Mouse (Mus musculus) activated CD4-positive, CD25-positive, alpha-beta regulatory T cell, adult 4 months (primary cell): ENCODE measurements around the gene Chst15. TPM values are rescaled to one million over a fixed set of nuclear protein-coding genes. Genes with fewer than 3 reads are reported as not detected.

ENCODE experiments used
- ATAC-seq: one replicate; pipeline ENCODE4 v1.8.0; 2017
- polyA plus RNA-seq, 2 experiments: library from polyadenylated mRNA; unstranded; fragments of 100-300 nt; shearing (Covaris generic); gene quantifications; one replicate each; pipeline ENCODE4 v1.2.1; 2017

Gene Chst15
- 1 to 10 TPM; 2.1 to 4.0 TPM for polyA plus RNA-seq

GRCm38 (mm10) chr7:132317036-132317541 lies at the start of gene Chst15:
TSS of gene Chst15 (minus strand) at chr7:132317228.
- peak; percentile 42 for ATAC-seq

DNA sequence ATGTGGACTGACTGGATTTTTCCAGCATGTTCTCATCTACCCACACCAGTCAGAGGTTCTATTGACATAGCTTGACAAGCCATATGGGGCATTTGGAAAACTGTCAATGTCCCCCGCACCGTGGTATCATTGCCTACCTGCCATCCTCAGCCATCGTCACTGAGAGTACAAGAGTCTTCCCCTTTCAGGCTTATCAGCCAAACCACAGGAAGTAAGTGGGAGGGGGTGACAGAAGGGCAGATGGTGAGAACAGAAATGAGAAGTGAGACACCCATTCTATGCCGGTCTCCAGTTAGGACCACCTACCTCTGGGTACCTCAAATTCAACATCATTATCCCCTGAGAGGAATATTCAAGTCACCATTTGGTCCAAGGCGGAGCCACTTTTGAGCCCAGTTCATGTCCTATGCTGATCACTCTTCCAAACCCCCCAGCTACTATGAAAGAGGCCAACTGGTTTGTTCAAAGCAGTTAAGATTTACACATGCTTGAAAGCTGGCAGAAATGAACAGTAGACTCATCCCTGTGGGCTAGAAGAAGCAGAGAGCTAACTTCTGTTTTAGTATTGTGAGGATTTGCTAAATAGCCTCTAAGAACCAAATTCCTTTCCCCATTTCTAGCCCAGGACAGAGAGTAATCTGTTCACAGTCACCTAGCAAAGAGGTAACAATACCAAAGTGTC lies 48.8 kb upstream of the Chst15 start:
- peak; percentile 80 for ATAC-seq

DNA sequence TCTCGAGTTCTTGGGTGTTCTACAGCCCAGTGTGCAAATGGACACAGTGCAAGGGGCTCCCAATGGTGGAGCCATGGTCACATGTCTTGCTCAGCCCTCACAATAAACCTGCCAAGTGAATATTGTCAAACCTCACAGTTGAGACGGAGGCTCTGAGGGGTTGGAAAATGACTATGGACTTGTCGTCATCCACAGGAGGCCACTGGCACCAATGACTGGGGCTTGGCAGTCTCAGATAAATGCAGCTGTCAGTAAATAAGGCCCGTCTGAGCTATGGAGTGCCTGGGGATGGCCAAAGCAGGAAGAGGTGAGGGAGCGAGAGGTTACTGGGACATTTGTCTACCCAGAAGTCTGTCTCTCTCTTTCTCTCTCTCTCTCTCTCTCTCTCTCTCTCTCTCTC lies 48.1 kb upstream of the Chst15 start:
- ATAC-seq, result peak; percentile 39

- ATAC-seq, result peak; percentile 62
Measured at GRCm38 (mm10) chr7:132364506-132364905, 47.5 kb upstream of the Chst15 start.

DNA sequence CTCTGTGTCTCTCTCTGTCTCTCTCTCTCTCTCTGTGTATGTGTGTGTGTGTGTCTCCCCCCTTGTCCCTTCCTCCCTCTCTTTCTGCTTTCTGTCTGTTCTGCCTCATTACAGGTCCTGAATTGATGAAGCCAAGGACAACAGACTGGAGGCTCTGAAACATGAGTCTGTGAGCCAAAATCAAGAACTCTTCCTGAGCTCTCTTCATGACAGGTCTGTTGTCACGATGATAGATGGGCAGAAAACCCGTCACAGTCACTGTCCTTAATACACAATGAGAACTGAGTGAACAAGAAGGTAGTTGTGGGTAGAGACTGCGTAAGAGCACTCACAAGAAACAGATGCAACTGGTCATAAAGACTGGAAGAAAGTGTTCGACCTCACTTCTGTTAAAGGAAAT lies 43.3 kb upstream of the Chst15 start:
- ATAC-seq, result no peak

DNA sequence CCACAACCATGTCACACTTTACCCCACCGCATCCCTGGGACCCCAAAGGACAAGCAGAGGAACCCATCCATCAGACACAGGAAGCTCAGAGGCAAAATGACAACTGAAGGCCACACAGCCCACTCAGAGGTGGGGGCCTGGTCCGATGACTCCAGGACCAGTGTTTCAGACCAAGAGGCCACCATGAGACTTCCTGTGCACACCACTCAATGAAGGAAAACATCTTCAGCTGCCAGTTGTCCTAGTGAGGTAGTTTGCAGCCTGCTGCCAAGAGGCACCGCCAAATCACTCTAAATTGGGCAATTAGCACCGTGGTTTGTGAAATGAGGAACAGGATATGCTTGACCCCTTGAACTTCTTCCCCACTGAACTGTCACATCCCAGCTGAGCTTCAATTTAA lies 41.7 kb upstream of the Chst15 start:
- no peak for ATAC-seq

DNA sequence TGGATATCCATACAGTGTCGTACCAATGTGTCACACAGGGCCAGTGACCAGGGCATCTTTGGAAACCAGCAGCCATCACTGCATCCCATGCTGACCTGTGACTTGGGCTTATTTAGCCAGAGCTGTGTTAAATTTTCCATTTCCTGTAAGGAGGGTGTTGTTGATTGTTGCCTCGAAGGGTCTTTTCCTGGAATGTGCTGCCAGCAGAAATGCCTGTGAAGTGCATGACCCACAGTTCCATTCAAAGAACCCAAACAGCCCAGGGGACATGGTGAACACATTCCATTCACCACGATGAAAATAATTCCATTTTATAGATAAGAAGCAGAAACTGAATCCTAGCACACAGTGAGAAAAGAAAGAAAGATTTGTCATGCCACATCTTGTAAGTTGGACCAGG lies 41.2 kb upstream of the Chst15 start:
- no peak for ATAC-seq

DNA sequence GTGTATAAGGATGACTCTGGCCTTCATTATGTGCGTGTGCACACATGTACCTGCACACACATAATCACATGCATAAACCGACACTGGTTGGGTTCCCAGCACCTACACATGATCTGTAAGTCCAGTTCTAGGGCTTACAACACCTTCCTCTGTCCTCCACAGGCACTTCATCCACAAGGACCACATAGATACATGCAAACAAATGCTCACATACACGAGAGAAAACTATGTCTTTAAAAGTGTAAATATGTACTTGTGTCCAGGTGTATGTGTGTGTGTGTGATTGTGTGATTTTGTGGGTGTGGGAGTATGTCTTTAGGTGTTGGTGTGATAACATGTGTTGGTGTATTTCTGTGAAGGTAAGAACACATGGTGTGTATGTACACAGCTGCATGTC lies 40.8 kb upstream of the Chst15 start:
- ATAC-seq, result no peak

DNA sequence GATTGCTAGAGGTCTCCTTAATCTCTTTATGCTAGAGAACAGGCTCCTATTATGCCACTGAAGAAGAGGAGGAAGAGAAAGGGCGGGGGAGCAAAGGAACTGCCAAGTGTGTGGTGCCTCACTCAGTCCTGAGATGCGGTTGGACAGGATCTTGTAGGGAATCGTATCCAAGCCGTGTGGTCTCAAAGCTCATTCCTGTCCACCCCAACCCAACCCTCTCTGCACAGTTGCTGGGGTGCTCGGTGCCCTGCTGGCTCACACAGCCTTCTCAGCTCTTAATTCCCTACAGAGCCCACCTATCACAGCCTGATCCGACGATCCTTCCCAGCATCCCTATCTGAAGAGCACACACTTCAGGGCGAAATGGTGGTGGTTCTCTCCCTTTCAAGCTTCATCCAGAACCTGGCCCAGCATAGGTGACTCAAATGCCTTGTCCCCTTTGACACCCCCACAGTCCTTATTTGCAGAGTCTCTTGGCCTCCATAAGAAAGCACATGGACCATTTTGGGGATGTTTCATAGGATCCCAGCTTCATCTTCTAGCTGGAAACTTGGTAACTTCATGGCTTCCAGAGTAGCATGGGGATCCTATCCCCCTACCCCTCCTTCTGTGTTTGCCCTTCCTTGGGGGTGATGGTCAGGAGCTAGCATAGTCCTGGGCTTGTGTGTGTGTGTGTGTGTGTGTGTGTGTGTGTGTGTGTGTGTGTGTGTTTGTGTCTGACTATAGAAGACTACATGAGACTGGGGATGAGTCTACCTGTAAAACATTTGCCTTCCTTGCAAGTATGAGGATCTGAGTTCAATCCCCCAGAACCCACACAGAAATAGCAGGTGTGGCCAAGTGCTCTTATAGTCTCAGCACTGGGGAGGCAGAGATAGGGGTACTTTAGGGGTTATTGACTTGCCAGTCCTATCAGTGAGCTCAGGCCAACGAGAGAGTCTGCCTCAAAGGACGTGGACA lies 40.1 kb upstream of the Chst15 start:
- ATAC-seq, result no peak

DNA sequence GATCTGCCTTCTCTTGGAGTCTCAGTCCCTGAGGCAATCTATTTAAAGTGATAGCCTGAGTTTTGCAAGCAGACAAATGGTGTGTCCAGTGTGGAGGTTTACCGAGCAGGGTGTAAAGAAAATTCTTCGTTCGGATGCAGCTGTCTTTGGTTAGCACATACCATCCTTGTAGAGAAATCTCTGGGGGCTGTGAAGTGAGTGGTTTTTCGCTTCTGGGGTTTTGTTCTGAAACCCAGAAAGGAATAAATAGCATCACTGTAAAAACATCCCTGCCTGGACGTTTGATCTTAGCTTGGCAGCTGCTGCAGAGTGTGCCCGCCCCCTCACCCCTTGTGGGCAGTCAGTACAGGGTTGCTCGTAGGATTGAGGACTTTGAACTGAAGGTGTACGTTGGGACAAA lies 39.2 kb upstream of the Chst15 start:
- no peak for ATAC-seq

DNA sequence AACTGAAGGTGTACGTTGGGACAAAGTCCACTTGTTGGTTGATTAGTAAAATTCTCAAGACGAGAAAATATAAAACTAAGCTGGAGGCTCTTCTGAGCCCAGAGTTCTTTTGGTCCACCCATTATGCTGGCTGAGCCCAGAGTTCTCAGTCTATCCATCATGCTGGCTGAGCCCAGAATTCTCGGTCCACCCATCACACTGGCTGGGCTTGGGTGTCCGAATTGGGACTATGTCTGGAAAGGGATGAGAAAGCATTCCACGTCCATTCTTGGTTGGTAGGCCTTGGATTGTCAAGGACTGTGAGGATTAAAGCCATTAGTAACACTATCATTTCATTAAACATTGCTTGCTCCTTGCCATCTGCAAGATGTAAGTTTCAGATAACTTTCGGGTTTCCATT lies 38.7 kb upstream of the Chst15 start:
- ATAC-seq, result no peak

GRCm38 (mm10) chr7:132349075-132349572 lies 32.1 kb upstream of the Chst15 start:
- no peak for ATAC-seq

- no peak for ATAC-seq
Measured at GRCm38 (mm10) chr7:132347273-132348045, 30.4 kb upstream of the Chst15 start.

- no peak for ATAC-seq
Measured at GRCm38 (mm10) chr7:132345526-132346070, 28.6 kb upstream of the Chst15 start.

DNA sequence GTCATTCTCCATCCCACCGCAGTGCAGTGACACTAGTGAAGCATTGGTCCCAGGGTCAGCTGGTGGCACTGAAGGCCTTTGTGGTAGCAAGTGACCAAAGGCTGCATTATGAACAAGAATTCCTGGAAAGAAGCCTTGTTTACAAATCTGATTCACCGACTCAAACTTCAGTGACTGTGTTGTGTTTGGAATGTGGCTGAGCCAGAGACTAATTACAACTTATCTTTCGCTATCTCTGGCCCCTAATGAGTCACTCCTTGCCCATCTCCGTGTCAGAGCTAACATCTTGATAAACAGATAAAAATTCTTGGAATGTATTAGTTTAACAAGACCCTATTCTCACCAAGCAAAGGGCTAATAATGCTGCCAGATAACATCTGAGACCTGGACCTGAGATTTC lies 27.6 kb upstream of the Chst15 start:
- no peak for ATAC-seq

- ATAC-seq, result no peak
Measured at GRCm38 (mm10) chr7:132343900-132344299, 26.9 kb upstream of the Chst15 start.

DNA sequence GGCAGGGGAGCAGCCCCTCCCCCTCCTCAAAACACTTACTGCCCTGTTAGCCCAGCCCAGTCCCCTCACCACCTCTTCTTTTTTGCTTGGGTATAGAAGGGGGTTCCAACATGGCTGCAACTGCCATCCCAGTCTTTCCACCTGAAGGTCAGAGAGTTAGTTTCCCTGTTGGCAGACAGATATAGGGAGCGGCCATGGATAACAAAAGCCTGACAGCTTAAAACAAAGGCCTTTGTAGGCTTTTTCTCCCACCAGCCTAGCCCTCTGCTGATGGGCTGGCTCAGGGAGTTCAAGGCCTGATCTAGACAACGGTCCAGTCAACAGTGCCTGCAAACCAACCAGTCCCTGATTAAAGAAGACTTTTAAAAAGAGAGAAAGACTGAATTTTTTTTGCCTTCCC lies 26.1 kb upstream of the Chst15 start:
- no peak for ATAC-seq

GRCm38 (mm10) chr7:132339041-132339839 lies 22.2 kb upstream of the Chst15 start:
- ATAC-seq, result no peak

DNA sequence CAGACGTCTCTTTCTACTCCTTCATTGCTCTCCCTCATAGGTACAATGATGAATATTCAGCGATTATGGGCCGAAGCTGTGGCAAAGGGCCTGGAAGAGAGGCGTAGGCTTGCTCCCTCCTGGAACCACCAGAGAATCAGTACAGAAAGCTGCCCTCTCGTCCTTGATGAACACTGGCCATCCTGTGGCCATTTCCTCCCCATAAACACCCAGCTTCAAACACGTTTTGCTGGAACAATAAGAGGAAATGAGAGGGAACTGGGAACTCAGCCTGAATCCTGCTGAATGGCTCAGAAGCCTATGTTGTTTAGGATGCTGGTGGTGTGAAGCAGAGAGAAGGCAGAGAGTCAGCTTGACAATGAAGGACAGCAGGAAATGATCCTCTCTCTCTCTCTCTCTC lies 21.3 kb upstream of the Chst15 start:
- ATAC-seq, result no peak

DNA sequence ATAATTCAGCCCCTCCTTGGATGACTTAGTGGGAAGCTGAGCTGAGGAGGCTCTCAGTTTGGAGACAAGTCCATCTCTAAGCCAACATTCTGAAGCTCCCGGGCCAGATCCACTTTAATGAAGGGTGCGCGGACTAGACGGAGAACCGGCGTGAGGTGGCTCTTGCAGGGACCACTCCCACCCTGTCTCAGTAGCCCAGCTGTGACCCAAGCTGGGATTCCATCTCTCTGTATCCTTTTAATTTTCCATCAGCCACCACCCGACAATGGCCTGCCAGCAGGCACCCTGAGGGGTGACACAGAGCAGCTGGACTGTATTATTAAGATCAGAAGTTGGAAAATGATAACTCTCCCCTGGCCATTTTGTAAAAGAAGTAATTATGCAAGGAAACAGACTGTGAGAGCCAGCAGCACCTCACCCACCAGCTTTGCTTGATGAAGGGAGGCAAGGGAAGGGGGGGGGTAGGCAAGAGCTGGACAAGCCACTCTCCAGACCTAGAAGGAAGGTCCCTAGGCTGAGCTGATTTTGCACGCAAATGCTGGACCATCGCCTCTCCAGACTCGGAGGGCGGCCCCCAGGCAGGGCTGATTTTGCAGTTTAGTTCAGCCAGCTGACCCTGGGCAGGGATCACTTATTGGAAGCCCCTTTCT lies 20.4 kb upstream of the Chst15 start:
- no peak for ATAC-seq

- ATAC-seq, result peak; percentile 34
Measured at GRCm38 (mm10) chr7:132336781-132337180, 19.8 kb upstream of the Chst15 start.
